Comparison of ENCODE assay signal across 15 mouse cellular contexts in the genomic region with DNA sequence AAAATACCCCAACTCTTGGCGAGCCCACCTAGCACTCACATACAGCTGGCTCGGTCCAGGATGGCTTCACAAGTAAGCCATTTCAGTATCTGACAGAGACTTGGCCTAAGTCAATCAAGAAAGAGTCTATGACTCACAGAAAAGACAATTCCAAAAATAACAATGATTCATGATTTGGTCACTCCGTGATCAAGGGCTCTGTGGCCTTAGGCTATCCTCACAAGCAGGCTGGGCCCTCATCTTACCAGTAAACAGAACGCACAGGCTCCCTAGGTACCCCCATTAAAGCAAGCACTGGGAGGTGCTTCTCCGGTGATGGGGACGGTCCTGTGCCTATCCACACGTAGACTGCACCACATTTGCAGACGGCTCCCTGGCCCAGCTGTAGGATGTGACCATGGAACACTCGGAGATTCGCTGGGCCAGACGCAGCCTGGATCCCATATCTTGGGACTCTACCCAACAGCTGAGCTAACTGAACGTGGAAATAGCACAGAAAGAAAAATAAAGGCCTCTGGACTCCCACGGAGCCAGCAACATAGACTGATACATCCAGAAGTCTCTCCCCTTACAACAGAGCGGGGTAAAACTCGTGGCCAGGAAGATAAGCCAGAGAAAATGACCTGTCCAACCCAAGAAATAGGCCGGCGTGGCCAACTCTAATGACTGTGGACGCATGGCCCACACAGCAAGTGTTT.
DNase-seq lines count a peak whose midpoint lies in the region; ATAC-seq and TF ChIP-seq lines count a peak whose summit lies in the region.
"Had no signal": no experiment of that assay in that cellular context is flagged by ENCODE, and none has a peak within 500 bp of the region (broad histone marks: within the 10 kb centered on the region; RNA-seq: fewer than 3 reads in every experiment).

No protein-coding gene starts in this region.

- H3K79me2 ChIP-seq in liver, adult 2 months (ENCODE audit: control insufficient read depth, insufficient read depth, low read length), result no peaks in the 10 kb centered on the region

- no peak overlapping the region for H3K9ac ChIP-seq in liver, adult 2 months (ENCODE audit: low read depth, low read length)
- H3K9ac ChIP-seq in liver, embryonic 12.5 days, result no peak overlapping the region
- no peak overlapping the region for H3K9ac ChIP-seq in heart, embryonic 16.5 days (ENCODE audit: low read length)
- H3K9ac ChIP-seq: embryonic facial prominence, embryonic 12.5 days had no signal

- H3K27me3 ChIP-seq in liver, adult 2 months (ENCODE audit: control insufficient read depth, insufficient read depth, low read length), result no peaks in the 10 kb centered on the region
- no peaks in the 10 kb centered on the region for H3K27me3 ChIP-seq in liver, embryonic 12.5 days (replicated peaks)
- no peaks in the 10 kb centered on the region for H3K27me3 ChIP-seq in heart, embryonic 16.5 days (ENCODE audit: control insufficient read depth, insufficient read depth, low read length)
- H3K27me3 ChIP-seq: megakaryocyte, embryonic 14.5 days had no signal

- TF ChIP-seq POLR2A in liver, adult 2 months (IDR thresholded peaks at IDR 0.05; ENCODE audit: extremely low read depth, insufficient read depth, low read length), result no peak

- peak; percentile 29 for DNase-seq in liver, adult 2 months (ENCODE audit: extremely low read depth, low read depth, low spot score)
- peak; percentile 17 for DNase-seq in brain, adult 2 months (ENCODE audit: low read depth, low spot score)
- no peak for DNase-seq in kidney, postnatal 14 days
- DNase-seq in right cerebral cortex, postnatal 4 days, result no peak
- no peak for DNase-seq in spleen, adult 12 weeks (ENCODE audit: low spot score)
- DNase-seq: cerebellum, postnatal 36 days; gastrocnemius, postnatal 36 days; lung, adult 2 months; right cerebral cortex, postnatal 25 days had no signal

- H3K27ac ChIP-seq in liver, adult 2 months (replicated peaks; ENCODE audit: insufficient read depth, low read depth, low read length), result no peak overlapping the region
- H3K27ac ChIP-seq in liver, embryonic 12.5 days, result no peak overlapping the region
- peak overlapping the region; percentile 52; the same call in 1 of the 2 replicates for H3K27ac ChIP-seq in heart, embryonic 16.5 days (ENCODE audit: low read length)
- H3K27ac ChIP-seq: embryonic facial prominence, embryonic 12.5 days had no signal

- H3K9me3 ChIP-seq in liver, embryonic 12.5 days (replicated peaks), result no peaks in the 10 kb centered on the region
- H3K9me3 ChIP-seq in heart, embryonic 16.5 days (replicated peaks; ENCODE audit: control insufficient read depth, low read length), result no peaks in the 10 kb centered on the region
- H3K9me3 ChIP-seq: embryonic facial prominence, embryonic 12.5 days had no signal

- H3K4me2 ChIP-seq in liver, embryonic 12.5 days, result no peak overlapping the region
- no peak overlapping the region for H3K4me2 ChIP-seq in heart, embryonic 16.5 days (ENCODE audit: low read depth, low read length)
- H3K4me2 ChIP-seq: embryonic facial prominence, embryonic 12.5 days had no signal

- TF ChIP-seq CTCF in liver, adult 2 months (IDR thresholded peaks at IDR 0.05; ENCODE audit: low read depth, low read length), result no peak

- ATAC-seq in liver, embryonic 12.5 days, result no peak
- 0 out of 2 replicates have a peak, but pooled peaks have one; percentile 26 for ATAC-seq in heart, embryonic 16.5 days (replicated peaks; ENCODE audit: extremely low read depth, insufficient read depth, low FRiP score)
- ATAC-seq: forebrain, embryonic 16.5 days; hindbrain, embryonic 16.5 days had no signal

- H3K4me3 ChIP-seq in liver, adult 2 months (ENCODE audit: insufficient read depth, low read depth, low read length), result no peak overlapping the region
- H3K4me3 ChIP-seq in liver, embryonic 12.5 days, result no peak overlapping the region
- H3K4me3 ChIP-seq in heart, embryonic 16.5 days (ENCODE audit: low read length), result no peak overlapping the region
- H3K4me3 ChIP-seq: embryonic facial prominence, embryonic 12.5 days; megakaryocyte, embryonic 14.5 days had no signal

- H3K36me3 ChIP-seq in liver, adult 2 months (ENCODE audit: control insufficient read depth, insufficient read depth, low read length), result peaks cover 6% of the 10 kb centered on the region; the same call in 1 of the 2 replicates
- no peaks in the 10 kb centered on the region for H3K36me3 ChIP-seq in liver, embryonic 12.5 days
- no peaks in the 10 kb centered on the region for H3K36me3 ChIP-seq in heart, embryonic 16.5 days (ENCODE audit: control insufficient read depth, insufficient read depth)
- H3K36me3 ChIP-seq: embryonic facial prominence, embryonic 12.5 days had no signal

- no peaks in the 10 kb centered on the region for H3K4me1 ChIP-seq in liver, adult 2 months (ENCODE audit: control insufficient read depth, insufficient read depth, low read length)
- peaks cover under 1% of the 10 kb centered on the region for H3K4me1 ChIP-seq in liver, embryonic 12.5 days
- peaks cover 3% of the 10 kb centered on the region; the same call in 1 of the 2 replicates for H3K4me1 ChIP-seq in heart, embryonic 16.5 days (ENCODE audit: control insufficient read depth, insufficient read depth, low read length)

- 78% methylated on average over 18 of the region's 18 CpGs for WGBS in liver, adult 2 months
- 80% methylated on average over 18 of the region's 18 CpGs for WGBS in liver, embryonic 12.5 days (ENCODE audit: insufficient replicate concordance)
- 63% methylated on average over 18 of the region's 18 CpGs for WGBS in heart, embryonic 16.5 days

Comparison
In these comparisons a context has a peak if more than half of its experiments do, and no peak if none do; other contexts are left out.
1. DNase-seq: peak in liver, adult 2 months (single experiment) and brain, adult 2 months (single experiment); none in kidney, postnatal 14 days (single experiment), right cerebral cortex, postnatal 4 days (single experiment) and spleen, adult 12 weeks (single experiment).